8 mouse cellular contexts compared by ENCODE assay signal in genomic region chr15:88836571-88836970, GRCm38 (mm10). TPM values are rescaled to one million over a fixed set of nuclear protein-coding genes. Genes with fewer than 3 reads are reported as not detected.
DNase-seq lines count a peak whose midpoint lies in the region; ATAC-seq lines count a peak whose summit lies in the region.

No protein-coding gene starts in this region.

- H3K36me3 ChIP-seq in kidney, embryonic 16.5 days (ENCODE audit: insufficient read depth, low read length) = no peaks in the 10 kb centered on the region
- H3K36me3 ChIP-seq in kidney, embryonic 14.5 days (ENCODE audit: control insufficient read depth, insufficient read depth, low read length) = no peaks in the 10 kb centered on the region
- no peaks in the 10 kb centered on the region for H3K36me3 ChIP-seq in forebrain, embryonic 13.5 days (ENCODE audit: poor library complexity, severe bottlenecking)
- H3K36me3 ChIP-seq in limb, embryonic 12.5 days = no peaks in the 10 kb centered on the region
- no peaks in the 10 kb centered on the region for H3K36me3 ChIP-seq in neural tube, embryonic 13.5 days

- peak overlapping the region; percentile 95; the same call in 1 of the 2 replicates for H3K4me2 ChIP-seq in kidney, embryonic 16.5 days (replicated peaks; ENCODE audit: low read depth, low read length)
- no peak overlapping the region for H3K4me2 ChIP-seq in kidney, embryonic 14.5 days (replicated peaks; ENCODE audit: low read depth, low read length)
- peak overlapping the region; percentile 81; the same call in 1 of the 2 replicates for H3K4me2 ChIP-seq in forebrain, embryonic 13.5 days
- H3K4me2 ChIP-seq in limb, embryonic 12.5 days = peak overlapping the region; percentile 73
- H3K4me2 ChIP-seq in neural tube, embryonic 13.5 days = peak overlapping the region; percentile 72

- no peak overlapping the region for H3K9ac ChIP-seq in kidney, embryonic 16.5 days (replicated peaks; ENCODE audit: low read length)
- H3K9ac ChIP-seq in kidney, embryonic 14.5 days (ENCODE audit: low read depth, low read length) = no peak overlapping the region
- peak overlapping the region; percentile 21; the same call in 1 of the 2 replicates for H3K9ac ChIP-seq in forebrain, embryonic 13.5 days
- no peak overlapping the region for H3K9ac ChIP-seq in limb, embryonic 12.5 days (replicated peaks)
- H3K9ac ChIP-seq in neural tube, embryonic 13.5 days = 0 out of 2 replicates have a peak overlapping the region, but pooled peaks have one; percentile 73

- no peak overlapping the region for H3K27ac ChIP-seq in kidney, embryonic 16.5 days (ENCODE audit: low read length)
- H3K27ac ChIP-seq in kidney, embryonic 14.5 days (ENCODE audit: low read depth, low read length) = no peak overlapping the region
- H3K27ac ChIP-seq in forebrain, embryonic 13.5 days = no peak overlapping the region
- no peak overlapping the region for H3K27ac ChIP-seq in limb, embryonic 12.5 days
- no peak overlapping the region for H3K27ac ChIP-seq in neural tube, embryonic 13.5 days (replicated peaks)

- H3K9me3 ChIP-seq in kidney, embryonic 16.5 days (ENCODE audit: low read length) = no peaks in the 10 kb centered on the region
- H3K9me3 ChIP-seq in kidney, embryonic 14.5 days (ENCODE audit: control insufficient read depth, low read length) = no peaks in the 10 kb centered on the region
- no peaks in the 10 kb centered on the region for H3K9me3 ChIP-seq in forebrain, embryonic 13.5 days (replicated peaks)
- H3K9me3 ChIP-seq in limb, embryonic 12.5 days = no peaks in the 10 kb centered on the region
- no peaks in the 10 kb centered on the region for H3K9me3 ChIP-seq in neural tube, embryonic 13.5 days

- H3K4me3 ChIP-seq in kidney, embryonic 16.5 days (ENCODE audit: low read length) = no peak overlapping the region
- no peak overlapping the region for H3K4me3 ChIP-seq in kidney, embryonic 14.5 days (ENCODE audit: low read length)
- no peak overlapping the region for H3K4me3 ChIP-seq in forebrain, embryonic 13.5 days
- H3K4me3 ChIP-seq in limb, embryonic 12.5 days (replicated peaks) = no peak overlapping the region
- H3K4me3 ChIP-seq in neural tube, embryonic 13.5 days = peak overlapping the region; percentile 45

- no peaks in the 10 kb centered on the region for H3K27me3 ChIP-seq in kidney, embryonic 16.5 days (ENCODE audit: insufficient read depth, low read length)
- no peaks in the 10 kb centered on the region for H3K27me3 ChIP-seq in kidney, embryonic 14.5 days (ENCODE audit: control insufficient read depth, insufficient read depth, low read length)
- H3K27me3 ChIP-seq in forebrain, embryonic 13.5 days = no peaks in the 10 kb centered on the region
- H3K27me3 ChIP-seq in limb, embryonic 12.5 days = no peaks in the 10 kb centered on the region
- no peaks in the 10 kb centered on the region for H3K27me3 ChIP-seq in neural tube, embryonic 13.5 days

- 59% methylated on average over 5 of the region's 5 CpGs for WGBS in kidney, embryonic 16.5 days
- 52% methylated on average over 5 of the region's 5 CpGs for WGBS in kidney, embryonic 14.5 days
- 87% methylated on average over 5 of the region's 5 CpGs for WGBS in forebrain, embryonic 13.5 days
- 52% methylated on average over 5 of the region's 5 CpGs for WGBS in limb, embryonic 12.5 days
- 77% methylated on average over 5 of the region's 5 CpGs for WGBS in neural tube, embryonic 13.5 days

- H3K4me1 ChIP-seq in kidney, embryonic 16.5 days (ENCODE audit: insufficient read depth, low read length) = peaks cover 28% of the 10 kb centered on the region
- peaks cover 15% of the 10 kb centered on the region for H3K4me1 ChIP-seq in kidney, embryonic 14.5 days (ENCODE audit: control insufficient read depth, insufficient read depth, low read length)
- peaks cover 29% of the 10 kb centered on the region for H3K4me1 ChIP-seq in forebrain, embryonic 13.5 days
- H3K4me1 ChIP-seq in limb, embryonic 12.5 days (replicated peaks) = peaks cover 46% of the 10 kb centered on the region
- peaks cover 27% of the 10 kb centered on the region for H3K4me1 ChIP-seq in neural tube, embryonic 13.5 days (replicated peaks)

- ATAC-seq in kidney, embryonic 16.5 days (ENCODE audit: low FRiP score, low TSS enrichment) = no peak
- ATAC-seq in kidney, embryonic 14.5 days (ENCODE audit: low FRiP score, low TSS enrichment) = no peak
- 0 out of 2 replicates have a peak, but pooled peaks have one; percentile 1 for ATAC-seq in forebrain, embryonic 13.5 days
- no peak for ATAC-seq in limb, embryonic 12.5 days (ENCODE audit: insufficient number of reproducible peaks, insufficient read depth, low FRiP score, low TSS enrichment, low read depth)
- no peak for ATAC-seq in neural tube, embryonic 13.5 days (ENCODE audit: low read depth)

- DNase-seq in spleen, postnatal 36 days (ENCODE audit: low spot score in 2 of 2) = no peak
- no peak for DNase-seq in embryo, embryonic 9.5 days (ENCODE audit: extremely low spot score)
- DNase-seq in kidney, adult 11 months = no peak

RNA-seq across cellular contexts. Expression of gene Creld2, which starts 17.1 kb away (rescaled TPM):
- polyA plus RNA-seq in kidney, embryonic 16.5 days (2015; fragmentation: Nextera tagmentation; extraction: Ambion mirVana) = 118 and 133 TPM in 2 replicates
- 80.3 and 100 TPM in 2 replicates for polyA plus RNA-seq in kidney, embryonic 14.5 days (2014; fragmentation: Nextera tagmentation; extraction: Ambion mirVana)
- polyA plus RNA-seq in forebrain, embryonic 13.5 days (2015; fragmentation: Nextera tagmentation; extraction: Ambion mirVana) = 62.2 and 63.6 TPM in 2 replicates
- polyA plus RNA-seq in limb, embryonic 12.5 days (2016; fragmentation: Nextera tagmentation; extraction: Ambion mirVana) = 70.6 and 74.7 TPM in 2 replicates
- 62.4 and 70.9 TPM in 2 replicates for polyA plus RNA-seq in neural tube, embryonic 13.5 days (2015; fragmentation: Nextera tagmentation; extraction: Ambion mirVana)

RNA-seq across cellular contexts. Expression of gene Alg12, which starts 17.5 kb away (rescaled TPM):
- polyA plus RNA-seq in kidney, embryonic 16.5 days (2015; fragmentation: Nextera tagmentation; extraction: Ambion mirVana) = 15.7 and 16.9 TPM in 2 replicates
- polyA plus RNA-seq in kidney, embryonic 14.5 days (2014; fragmentation: Nextera tagmentation; extraction: Ambion mirVana) = 8.6 and 13.7 TPM in 2 replicates
- polyA plus RNA-seq in forebrain, embryonic 13.5 days (2015; fragmentation: Nextera tagmentation; extraction: Ambion mirVana) = 7.6 and 9.5 TPM in 2 replicates
- 10.3 and 11.2 TPM in 2 replicates for polyA plus RNA-seq in limb, embryonic 12.5 days (2016; fragmentation: Nextera tagmentation; extraction: Ambion mirVana)
- polyA plus RNA-seq in neural tube, embryonic 13.5 days (2015; fragmentation: Nextera tagmentation; extraction: Ambion mirVana) = 7.8 and 9.3 TPM in 2 replicates

RNA-seq across cellular contexts. Expression of gene Pim3, which starts 25.4 kb away (rescaled TPM):
- 59.6 and 77.7 TPM in 2 replicates for polyA plus RNA-seq in kidney, embryonic 16.5 days (2015; fragmentation: Nextera tagmentation; extraction: Ambion mirVana)
- 37.4 and 46.2 TPM in 2 replicates for polyA plus RNA-seq in kidney, embryonic 14.5 days (2014; fragmentation: Nextera tagmentation; extraction: Ambion mirVana)
- 42.7 and 49.4 TPM in 2 replicates for polyA plus RNA-seq in forebrain, embryonic 13.5 days (2015; fragmentation: Nextera tagmentation; extraction: Ambion mirVana)
- polyA plus RNA-seq in limb, embryonic 12.5 days (2016; fragmentation: Nextera tagmentation; extraction: Ambion mirVana) = 53.9 and 55.3 TPM in 2 replicates
- polyA plus RNA-seq in neural tube, embryonic 13.5 days (2015; fragmentation: Nextera tagmentation; extraction: Ambion mirVana) = 51.2 and 52.5 TPM in 2 replicates

Comparison
In these comparisons a context has a peak if more than half of its experiments do, and no peak if none do; other contexts are left out.
1. H3K9ac ChIP-seq: peak in forebrain, embryonic 13.5 days (single experiment) and neural tube, embryonic 13.5 days (single experiment); none in kidney, embryonic 16.5 days (single experiment), kidney, embryonic 14.5 days (single experiment) and limb, embryonic 12.5 days (single experiment).